Mouse (Mus musculus) R1 (cell line): ENCODE results near the gene Ntm.

Experiments used
- DNase-seq: peaks from one replicate; pipeline ENCODE4 v3.0.0-alpha.2; 2018; ENCODE audit warnings: low read depth, low spot score

Ntm gene

DNA sequence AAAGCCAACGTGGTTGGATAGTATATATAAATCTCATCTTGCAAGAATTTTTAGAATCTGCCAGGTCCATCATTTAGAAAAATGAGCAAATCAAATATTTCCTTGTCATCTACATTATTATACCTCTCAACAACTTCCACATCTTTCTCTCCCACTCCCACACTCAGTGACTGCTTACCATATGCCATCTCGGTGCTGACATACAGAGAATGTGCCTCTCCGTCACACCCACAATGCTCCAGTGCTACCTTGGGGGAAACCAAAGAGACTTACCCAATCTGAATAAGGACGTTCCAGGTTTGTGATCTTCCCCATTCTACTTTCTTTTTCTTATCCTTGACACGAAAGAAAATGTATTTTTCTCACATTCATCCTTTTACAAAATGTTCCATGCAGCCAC lies 75.0 kb downstream of the Ntm start:
- no peak for DNase-seq

DNA sequence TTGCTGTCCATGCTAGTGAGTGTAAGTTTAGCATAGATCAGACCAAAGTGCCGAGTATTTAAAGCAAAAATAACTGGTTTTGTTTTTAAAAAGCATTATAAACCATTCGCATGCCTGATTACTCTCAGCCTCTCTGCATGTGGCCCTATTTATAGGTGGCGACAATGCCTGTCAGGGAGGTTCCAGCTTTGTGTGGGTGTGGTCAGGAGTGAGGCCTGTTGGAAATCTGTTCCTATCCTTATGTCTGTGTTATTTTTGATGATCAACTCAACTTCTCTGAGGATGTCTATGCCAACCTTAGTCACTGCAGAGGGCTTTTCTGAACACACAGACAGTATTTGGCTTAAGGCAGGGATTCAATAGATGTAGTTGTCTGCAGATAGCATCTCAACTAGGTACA lies 78.9 kb downstream of the Ntm start:
- no peak for DNase-seq

DNA sequence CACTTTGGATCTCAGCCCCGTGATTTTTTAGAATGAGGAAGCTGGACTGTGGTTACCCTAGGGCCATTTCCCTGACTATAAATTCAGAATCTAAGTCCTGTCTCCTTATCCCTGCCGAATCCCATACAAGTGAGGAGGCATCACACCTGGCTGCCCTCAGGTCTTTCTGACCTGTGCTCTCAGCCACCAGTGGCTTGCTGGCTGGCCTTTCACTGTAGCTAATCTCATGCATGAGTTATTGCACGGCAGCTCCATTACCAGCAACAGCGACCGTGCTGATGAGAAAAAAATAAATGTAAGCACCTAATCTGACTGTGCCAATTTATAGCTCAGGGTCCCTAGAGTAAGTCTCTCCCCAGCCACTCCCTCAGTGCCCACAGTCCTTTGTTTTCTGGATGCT lies 81.3 kb downstream of the Ntm start:
- no peak for DNase-seq

DNA sequence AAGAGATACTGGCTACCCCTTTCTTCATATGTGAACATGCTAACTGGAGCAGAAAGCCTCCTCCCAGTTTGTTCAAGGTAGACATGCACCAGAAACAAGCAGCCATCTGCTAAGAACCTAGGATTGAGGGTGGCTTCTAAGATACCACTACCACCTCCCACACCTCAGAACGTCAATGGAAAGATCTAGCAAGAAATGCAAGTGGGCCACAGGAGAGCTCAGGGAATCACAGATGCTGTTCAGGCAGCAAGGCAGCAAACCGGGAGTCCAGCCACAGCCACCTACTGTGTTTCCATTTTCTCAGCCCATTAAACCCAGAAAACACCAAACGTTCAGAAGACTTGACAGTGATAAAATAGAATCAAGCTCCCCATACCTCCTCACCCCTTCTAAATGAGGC lies 85.4 kb downstream of the Ntm start:
- DNase-seq: no peak

DNA sequence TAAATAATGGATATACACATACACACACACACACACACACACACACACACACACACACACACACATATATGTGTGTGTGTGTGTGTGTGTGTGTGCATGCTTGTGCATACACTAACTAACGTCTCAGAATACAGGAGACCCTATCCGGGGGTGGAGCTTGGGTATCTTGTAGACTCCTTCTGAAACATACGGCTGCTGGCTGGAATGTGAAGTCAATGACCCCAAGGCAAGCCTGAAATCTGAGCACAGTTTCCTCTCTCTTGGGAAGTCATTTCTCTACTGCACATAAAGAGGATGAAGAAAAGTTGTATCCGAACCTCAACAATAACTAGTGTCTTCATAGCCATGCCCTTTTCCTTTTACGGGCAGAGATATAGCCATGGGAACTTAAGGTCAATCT lies 95.2 kb downstream of the Ntm start:
- no peak for DNase-seq

DNA sequence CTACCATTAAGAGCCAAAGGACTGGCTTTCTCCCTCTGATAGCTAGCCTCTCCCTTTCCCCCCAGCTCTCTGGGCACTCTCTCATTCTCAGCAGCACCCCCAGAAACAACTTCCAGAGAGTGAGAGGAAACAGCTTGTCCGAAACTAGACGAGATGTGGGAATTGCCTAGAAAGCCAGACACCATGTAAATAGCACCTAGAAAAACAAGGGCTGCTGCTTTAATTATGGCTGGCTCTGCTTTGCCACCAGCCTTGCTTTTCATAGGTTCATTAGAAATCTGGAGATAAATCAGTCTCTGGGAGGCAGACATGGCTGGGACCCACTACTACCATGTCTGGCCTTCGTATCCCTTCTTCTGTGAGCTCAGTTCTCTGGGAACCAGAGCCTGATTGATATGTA lies 96.1 kb downstream of the Ntm start:
- DNase-seq: no peak

DNA sequence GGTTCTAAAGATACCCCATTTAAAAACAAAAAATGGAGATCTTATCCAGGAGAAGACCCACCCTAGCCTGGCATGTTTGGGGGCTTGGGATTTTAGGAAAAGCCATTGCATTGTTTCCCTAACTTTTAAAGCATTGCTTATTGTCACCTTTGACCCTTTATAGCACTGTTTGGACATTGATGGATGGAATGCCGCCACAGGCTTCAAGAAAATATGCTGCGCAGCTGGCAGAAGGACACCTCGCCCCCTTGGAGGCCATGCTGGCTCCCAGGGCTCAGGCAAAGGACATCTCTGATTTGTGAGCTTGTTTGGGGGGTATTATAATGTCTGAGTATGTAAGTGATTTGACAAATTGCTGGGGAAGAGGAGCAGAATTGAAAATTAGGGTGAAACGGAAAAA lies 96.8 kb downstream of the Ntm start:
- no peak for DNase-seq

- no peak for DNase-seq
Observed at GRCm38 (mm10) chr9:29865502-29865901, 97.4 kb downstream of the Ntm start.

DNA sequence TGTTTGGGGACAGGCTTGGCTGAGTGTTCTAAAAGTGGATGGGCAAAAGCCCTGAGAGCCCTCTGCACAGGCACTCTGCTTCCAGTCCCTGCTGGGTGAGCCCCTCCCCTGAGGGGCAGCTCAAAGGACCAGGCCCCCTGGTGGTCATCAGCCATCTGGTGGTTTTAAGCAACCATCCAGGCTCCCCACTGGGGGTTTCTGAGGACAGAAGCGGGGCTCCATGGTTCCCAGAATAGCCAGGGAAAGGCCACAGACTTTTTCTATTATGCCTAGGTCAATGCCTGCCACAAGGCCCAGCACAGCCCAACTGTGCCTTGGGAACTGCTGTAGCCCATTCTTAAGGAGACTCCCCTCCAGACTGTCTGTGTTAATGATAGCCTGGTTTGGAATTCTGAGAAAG lies 98.1 kb downstream of the Ntm start:
- DNase-seq: peak; percentile 9

DNA sequence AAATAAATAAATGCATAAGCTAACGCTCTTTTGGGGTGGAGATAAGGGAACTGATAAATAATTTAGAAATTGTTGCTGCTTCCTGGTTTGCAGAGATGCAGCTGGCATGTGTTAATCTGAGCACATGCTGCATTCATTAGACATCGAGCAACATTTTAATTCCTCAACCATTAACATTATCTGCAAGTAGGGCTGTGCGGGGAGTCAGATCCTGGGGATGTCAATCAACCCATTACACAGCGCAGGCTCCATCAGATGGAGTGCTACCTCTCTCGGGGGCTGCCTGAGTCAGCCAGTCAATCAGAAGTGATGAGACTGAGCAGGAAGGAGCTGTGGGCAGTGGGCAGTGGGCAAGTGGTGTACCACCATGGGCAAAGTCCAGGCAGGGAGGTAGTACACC lies 100.5 kb downstream of the Ntm start:
- no peak for DNase-seq

DNA sequence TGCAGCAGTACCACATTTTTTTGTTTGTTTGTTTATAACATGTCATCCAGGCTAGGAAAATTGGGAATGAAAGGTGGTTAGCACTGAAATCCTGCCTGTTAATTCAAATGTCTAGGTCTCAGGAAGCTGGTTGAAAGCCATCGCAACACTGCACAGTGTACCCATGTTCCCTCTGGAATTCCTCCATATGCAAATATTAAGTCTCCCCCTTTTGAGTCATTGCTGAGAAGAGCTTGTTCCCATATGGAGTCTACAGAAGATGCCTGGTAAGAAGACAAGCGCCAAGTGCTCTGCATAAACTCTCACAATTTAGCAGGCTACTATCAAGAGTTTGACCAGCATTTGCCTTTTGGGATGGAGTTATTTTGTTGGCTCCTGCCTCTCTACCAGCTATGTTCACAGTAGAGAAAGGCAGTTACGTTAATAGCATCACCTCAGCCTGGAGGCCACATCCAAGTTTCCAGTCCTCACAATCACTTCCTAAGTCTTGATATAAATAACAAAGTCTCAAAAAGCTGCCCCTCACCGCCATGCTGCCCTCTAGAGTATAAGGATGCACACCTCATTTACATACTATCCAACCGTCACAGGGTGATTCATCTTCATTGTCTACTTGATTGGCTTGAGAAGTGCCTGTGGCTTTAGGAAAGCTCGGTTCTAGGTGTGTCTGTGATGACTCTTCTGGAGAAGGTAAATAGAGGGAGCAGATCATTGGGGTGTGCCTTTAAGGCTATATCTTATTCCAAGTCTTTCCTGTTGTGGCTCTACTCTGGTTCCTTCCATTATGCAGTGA lies 103.5 kb downstream of the Ntm start:
- DNase-seq: peak; percentile 38

DNA sequence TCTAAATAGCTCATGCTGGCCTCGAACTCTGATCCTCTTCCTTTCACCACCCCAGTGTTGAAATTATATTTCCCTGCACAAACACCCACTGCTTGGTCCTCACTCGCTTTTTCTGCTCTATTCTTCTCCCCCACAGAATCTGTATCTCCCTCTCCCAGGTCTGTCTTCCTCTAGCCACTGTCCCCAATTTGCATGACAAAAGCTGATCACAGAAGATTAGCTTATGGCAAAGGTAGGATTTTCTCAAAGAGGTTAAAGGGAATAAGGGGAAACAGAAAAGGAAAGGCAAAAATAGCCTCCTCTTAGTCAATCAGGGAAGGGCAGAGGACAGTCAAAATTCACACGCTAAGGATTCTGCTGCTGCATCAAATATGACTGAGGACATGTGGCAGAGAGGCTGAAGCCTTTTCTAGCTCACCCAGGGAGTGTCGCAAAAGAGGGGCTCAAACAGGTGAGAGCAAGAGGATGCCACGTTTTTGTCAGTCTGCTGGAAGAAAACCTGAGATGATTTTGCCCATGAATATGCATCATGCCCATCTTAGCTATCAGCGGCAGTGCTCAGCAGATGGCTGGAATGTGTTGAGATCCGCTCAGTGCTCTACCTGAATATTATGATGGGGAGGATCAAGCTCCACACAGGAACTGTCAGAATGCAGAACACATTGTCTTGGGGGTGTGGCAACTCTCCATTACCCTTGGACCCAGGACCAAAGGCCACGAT lies 114.0 kb downstream of the Ntm start:
- peak; percentile 63 for DNase-seq

DNA sequence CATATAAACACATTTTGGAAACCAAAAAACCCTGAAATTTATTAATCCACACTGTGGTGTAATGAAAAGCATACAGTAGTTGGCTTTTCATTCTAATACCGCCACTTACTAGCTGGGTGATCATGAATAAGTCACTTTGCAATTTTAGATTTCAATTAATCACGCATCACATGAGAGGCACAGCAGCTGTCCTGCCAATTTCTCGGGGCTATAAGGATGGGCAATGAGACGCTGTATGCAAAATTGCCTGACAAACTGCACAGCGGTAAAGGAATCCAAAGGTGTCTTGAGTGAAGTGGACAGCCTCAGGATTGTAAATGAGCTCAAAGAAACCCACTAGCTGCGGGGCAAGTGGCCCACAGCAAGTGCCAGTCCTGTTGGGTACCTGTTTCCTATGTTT lies 125.6 kb downstream of the Ntm start:
- no peak for DNase-seq

- no peak for DNase-seq
Observed at GRCm38 (mm10) chr9:29834911-29835310, 128.0 kb downstream of the Ntm start.

GRCm38 (mm10) chr9:29833781-29834180 lies 129.2 kb downstream of the Ntm start:
- no peak for DNase-seq

DNA sequence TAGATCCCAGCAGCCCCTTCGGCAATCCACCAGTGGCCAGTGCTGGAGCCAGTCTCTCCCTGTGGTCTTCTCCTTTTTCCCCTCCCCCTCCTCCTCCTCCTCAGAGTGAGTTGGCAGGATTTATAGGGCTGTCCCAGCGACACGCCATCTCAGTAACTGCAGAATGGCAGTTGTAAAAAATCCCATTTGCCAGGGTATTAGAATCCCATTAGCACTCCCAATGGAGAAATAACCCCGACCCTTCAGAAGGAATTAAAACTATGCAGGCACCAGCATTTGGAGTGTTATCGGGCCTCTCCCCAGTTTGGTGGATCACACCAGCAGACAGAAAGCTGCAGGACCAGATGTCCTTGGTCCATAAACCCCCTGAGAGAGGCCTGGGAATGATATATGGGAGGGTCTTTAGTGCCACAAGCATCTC lies 135.7 kb downstream of the Ntm start:
- no peak for DNase-seq

GRCm38 (mm10) chr9:29825236-29825635 lies 137.7 kb downstream of the Ntm start:
- DNase-seq: peak; percentile 11

- DNase-seq: no peak
Observed at GRCm38 (mm10) chr9:29823716-29824115, 139.2 kb downstream of the Ntm start.

GRCm38 (mm10) chr9:29812685-29813084 lies 150.3 kb downstream of the Ntm start:
- DNase-seq: no peak

- DNase-seq: no peak
Observed at GRCm38 (mm10) chr9:29806790-29807189, 156.2 kb downstream of the Ntm start.

DNA sequence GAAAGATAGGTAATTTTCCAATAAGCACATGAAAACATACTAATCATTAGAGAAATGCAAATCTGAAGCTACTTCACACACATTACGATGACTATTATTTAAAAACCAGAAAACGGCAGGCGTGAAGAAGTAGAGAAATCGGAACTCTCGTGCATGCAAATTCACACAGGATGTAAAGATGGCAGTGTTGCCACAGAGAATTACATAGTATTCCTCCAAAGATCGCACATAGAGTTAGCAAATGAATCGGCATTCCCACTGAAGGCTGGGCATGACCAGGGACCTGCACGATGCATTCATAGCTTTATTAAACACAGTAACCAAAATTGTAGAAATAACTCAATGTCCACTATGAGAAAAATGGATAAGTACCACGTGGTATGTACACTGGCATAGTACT lies 158.5 kb downstream of the Ntm start:
- DNase-seq: no peak

DNA sequence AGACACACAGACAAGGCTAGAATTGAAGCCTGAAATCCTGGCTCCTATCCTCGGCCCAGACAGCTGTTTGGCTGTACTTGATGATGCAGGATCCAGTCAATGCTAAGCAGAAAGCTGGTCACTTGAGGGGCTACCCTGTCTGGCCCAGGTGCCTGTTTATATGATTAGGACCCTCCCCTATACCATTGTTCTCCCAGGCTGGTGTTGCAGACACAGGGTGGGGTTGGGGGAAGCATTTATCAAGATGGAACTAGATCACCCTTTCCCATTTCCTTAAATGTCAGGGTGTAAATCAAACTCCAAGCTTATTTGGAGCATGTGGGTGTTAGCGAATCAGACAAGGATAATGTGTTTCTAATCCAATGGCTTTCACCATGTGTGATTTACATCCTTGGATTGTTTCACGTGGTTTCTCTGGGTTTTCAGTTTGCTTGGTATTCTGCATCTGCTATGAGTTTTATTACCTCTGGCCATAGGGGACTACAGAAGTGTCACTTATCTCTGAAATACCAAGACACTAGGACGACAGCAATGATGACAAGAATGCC lies 159.1 kb downstream of the Ntm start:
- DNase-seq: no peak
